Mouse (Mus musculus) right cerebral cortex, postnatal 4 days (tissue): Measurements from ENCODE around the gene Olfr1420.
"Not testable (repeated sequence)": the region's sequence is repeated elsewhere in the genome, so short reads cannot be mapped to it uniquely, and the experiment has no call there.

Experiments
- DNase-seq: peaks from one replicate; pipeline ENCODE4 v3.0.0-alpha.2; 2022

The Olfr1420 gene

DNA sequence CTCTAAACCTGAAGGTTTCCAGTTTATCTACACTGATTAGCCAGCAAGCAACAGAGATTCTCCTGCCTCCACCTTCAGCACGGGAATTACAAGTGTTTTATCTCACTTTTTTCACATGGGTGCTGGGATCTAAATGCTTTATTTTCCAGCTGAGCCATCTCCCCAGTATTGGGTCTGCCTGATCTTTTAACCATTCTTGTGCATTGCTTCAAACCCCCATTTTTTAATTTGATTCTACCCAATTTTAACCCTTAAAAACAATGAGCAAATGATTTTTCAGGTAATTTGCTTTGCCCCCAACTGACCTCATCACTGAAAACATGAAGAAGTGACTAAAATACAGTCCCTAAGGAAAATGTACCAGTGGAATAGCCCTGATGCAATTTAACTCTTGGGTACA, at the start of gene Olfr1420:
TSS of gene Olfr1420 (plus strand) at position 301 of the 400 bp plus-strand sequence.
- no peak for DNase-seq

DNA sequence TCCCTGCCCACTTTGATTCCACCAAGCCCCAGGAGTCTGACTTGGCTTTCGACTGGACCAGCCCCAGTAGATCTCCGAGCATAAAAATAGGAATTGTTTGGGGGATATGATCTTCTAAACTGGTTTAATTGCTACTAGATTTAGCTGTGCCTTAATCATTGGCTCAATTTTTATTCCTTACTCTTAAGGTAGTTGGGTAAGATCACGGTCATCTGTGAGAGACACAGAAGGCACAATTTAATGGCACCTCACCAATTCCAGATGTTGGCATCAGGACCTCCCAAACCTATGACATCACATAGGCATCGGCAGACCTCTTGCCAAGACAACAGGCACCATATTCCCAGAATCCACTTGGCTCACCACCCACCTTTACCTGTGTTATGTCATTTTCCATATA, 47.2 kb upstream of the Olfr1420 start, which contains the start of gene Olfr1417:
TSS of gene Olfr1417 (minus strand) at position 101 of the 400 bp plus-strand sequence.
- DNase-seq = no peak

DNA sequence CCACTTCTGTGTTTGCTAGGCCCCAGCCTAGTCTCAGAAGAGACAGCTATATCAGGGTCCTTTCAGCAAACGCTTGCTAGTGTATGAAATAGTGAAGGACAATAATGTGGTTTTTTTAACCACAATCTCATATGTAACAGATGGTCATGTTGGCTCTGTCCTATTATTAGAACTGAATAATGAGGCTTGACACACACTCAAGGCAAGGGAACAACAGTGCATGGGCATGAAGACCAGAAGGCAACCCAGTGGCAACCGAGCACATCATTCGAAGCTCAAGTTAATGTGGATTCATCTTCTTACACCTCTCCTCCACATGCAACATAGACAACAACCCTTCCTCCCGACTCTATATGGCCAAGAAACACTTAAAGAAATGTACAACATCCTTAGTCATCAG, 40.0 kb upstream of the Olfr1420 start:
- no peak for DNase-seq

- no peak for DNase-seq
Observed at GRCm38 (mm10) chr19:11852652-11853051, 33.7 kb upstream of the Olfr1420 start.

DNA sequence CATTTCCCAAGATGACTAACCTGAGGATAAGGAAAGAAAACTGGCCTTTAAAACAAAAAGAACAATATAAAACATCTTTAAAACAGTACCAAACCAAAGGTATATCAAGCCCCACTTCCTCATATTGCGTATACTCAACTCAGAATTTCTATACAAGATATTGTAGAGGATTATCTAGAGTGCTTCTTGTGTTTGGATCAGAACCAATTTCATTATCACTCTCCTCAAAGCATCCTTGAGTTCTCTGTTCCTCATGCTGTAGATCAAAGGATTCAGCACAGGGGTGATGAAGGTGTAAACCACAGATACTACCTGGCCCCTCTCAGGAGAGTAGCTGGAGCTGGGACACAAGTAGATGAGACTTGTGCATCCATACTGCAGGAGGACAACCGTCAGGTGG, 31.5 kb upstream of the Olfr1420 start:
- DNase-seq = no peak

DNA sequence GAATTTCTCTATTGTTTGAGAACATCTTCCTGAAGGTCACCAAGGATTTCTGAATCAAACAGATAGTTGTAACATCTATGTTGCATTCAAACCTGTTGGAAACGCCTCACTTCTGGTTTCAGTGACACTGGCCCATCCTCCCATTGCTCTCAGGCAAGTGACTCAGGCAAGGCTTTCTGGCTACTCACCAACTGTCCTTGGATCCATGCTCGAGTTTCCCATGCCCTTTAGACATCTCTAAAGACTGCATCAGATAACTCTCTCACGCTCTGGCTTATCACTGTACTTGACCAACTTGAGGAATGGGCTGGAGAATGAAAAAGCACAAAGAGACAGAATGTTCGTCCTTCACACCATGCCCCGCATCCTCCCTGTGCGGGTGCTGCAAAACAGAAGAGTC, 29.9 kb upstream of the Olfr1420 start:
- DNase-seq = no peak

DNA sequence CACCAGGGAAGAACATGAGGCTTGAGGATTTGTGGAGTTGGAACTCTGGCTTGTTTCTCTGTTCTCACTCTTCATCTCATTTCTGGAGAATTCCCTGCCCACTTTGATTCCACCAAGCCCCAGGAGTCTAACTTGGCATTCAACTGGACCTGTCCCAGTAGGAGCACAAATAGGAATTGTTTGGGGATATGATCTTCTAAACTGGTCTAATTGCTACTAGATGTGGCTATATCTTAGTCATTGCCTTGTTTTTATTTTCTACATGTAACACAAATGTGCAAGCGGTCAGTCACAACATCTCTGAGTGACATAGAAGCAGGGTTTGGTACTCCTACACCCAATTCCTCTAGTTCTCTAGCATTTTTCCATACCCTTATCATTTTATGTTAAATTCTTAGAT, 25.4 kb upstream of the Olfr1420 start, which contains the start of gene Olfr1418:
TSS of gene Olfr1418 (minus strand) at position 101 of the 400 bp plus-strand sequence.
- no peak for DNase-seq

DNA sequence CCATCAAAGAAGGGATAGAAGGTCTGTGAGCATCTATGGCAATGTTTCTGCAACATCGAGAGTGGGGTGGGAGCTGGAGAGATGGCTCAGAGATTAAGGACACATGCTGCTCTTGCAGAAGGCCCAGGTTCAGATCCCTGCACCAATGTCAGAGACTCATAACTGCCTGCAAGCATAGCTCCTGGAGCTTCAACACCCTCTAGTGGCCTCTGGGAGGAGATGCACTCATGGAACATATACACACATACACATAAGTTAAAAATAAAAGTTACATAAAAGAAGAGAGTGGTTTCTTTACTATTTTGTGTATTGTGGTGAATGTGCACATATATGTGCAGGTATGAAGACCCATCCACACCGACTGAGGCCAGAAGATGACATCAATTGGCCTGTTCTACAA, 18.5 kb upstream of the Olfr1420 start:
- no peak for DNase-seq

DNA sequence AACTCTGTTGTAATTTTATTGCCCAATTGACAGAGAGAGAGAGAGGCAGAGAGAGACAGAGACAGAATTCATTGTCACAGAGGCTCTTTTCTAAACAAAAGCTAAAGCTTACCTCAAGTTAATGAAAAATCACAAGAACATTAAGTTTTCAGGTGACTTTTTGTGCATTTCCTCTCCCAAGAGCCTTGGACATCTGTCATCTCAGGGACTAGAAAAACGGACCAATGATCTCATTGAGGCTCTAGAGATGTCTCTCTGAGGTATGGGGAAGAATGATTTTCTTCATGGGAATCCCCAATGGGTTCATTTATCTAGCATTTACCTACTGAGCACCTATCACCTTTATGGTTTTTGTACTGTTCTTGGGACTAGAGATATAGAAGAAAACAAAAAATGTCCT, 11.4 kb upstream of the Olfr1420 start, which contains the start of gene Olfr1419:
TSS of gene Olfr1419 (minus strand) at position 101 of the 400 bp plus-strand sequence.
- DNase-seq = no peak

- not testable (repeated sequence) for DNase-seq
Observed at GRCm38 (mm10) chr19:11878404-11878803, 8.0 kb upstream of the Olfr1420 start.

DNA sequence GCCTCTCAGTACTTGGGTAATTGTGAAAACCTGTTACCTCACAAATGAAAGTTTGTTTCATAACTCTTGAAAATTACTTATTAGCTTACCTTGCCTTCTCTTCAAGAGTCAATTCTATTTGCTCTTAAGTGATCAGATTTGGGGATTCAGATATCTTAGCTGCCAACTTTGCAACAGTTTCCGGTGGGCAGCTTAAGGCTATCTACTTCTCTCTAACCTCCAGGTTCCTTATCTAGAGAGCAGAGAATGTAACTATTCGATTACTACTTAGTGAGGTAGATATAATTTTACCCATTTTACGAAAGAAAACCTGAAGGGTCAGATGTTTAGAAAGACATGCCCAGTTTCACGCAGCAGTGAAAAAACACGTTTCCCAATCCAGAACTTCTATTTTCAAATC, 24.7 kb downstream of the Olfr1420 start:
- no peak for DNase-seq

DNA sequence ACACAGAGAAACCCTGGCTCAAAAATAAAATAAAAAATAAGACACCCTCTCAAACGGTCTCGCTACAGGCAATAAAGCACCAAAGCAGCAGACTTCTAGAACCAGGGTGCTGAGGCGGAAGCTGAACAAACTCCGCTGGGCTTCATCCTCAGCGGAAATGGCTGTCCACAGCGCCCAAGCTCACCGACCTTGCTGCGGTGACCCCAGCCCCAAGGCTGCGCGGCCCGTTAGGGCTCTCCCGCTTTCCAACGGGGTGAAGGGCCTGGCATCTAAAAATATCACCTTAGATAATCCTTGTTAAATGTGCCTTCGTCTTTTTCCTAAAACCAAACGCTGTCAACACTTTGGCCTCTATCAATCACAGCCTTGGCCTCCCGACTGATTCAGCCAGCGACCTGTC, 25.2 kb downstream of the Olfr1420 start:
- peak; percentile 19 for DNase-seq

DNA sequence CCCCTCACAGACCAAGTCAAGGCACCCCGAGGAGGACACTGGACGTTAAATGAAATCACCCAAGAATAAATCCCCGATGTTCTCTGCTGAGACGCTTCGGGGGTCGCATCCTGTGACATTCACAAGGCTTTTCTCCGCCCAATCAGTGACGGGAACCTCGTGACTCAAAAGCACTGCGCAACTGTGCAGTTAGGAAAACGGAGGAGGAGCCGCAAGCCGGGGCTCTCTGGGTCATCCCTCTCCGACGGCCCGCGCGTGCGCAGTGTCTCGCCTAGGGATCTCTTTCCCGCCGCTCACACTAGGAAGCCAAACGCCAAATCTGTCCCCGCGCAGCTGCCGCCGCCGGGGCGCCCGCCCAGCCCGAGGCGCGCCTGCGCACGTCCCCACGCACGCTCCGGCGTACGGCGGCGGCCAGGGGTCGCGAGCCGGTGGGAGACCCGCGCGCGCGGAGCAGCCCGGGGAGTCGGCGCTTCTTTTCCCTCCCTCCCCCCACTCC, 25.7 kb downstream of the Olfr1420 start, which contains the start of gene Patl1:
TSS of gene Patl1 (plus strand) at position 363 of the 496 bp plus-strand sequence.
- DNase-seq = peak; percentile 99

GRCm38 (mm10) chr19:11912533-11913121, 26.3 kb downstream of the Olfr1420 start:
- peak; percentile 48 for DNase-seq

GRCm38 (mm10) chr19:11915804-11916203, 29.4 kb downstream of the Olfr1420 start:
- DNase-seq = no peak

DNA sequence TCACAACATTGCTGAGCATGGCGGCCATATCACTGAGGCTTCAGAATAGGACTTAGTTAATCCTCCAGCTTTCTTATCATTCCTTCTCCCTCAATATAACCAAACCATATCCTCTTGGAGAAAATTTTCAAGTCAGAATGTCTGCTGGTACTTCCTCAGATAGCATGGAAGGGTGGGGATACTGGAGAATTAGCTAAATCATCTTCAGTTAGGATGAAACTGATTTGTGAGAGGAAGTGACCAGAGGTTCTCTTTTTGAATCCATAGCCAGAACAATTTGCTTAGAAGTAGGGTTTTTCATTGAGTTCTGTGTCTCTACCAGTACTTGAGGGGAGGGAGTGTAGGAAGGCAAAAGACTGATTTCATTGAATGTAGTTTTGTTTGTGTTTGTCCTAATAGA, 35.7 kb downstream of the Olfr1420 start:
- no peak for DNase-seq

DNA sequence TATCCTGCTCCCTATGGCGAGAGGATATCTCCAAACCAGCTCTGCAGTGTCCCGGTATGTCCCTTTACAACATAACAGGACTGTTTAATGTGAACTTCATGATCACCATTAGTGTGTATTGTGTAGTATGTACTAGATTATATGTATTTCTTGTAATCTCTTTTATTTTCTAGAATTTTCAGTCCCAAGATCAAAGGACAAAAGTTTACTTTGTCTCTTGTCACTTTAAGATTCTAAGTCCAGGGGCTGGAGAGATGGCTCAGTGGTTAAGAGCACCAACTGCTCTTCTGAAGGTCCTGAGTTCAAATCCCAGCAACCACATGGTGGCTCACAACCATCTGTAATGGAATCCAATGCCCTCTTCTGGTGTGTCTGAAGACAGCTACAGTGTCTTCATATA, 36.1 kb downstream of the Olfr1420 start:
- DNase-seq = not testable (repeated sequence)

GRCm38 (mm10) chr19:11926380-11926779, 40.0 kb downstream of the Olfr1420 start:
- no peak for DNase-seq

DNA sequence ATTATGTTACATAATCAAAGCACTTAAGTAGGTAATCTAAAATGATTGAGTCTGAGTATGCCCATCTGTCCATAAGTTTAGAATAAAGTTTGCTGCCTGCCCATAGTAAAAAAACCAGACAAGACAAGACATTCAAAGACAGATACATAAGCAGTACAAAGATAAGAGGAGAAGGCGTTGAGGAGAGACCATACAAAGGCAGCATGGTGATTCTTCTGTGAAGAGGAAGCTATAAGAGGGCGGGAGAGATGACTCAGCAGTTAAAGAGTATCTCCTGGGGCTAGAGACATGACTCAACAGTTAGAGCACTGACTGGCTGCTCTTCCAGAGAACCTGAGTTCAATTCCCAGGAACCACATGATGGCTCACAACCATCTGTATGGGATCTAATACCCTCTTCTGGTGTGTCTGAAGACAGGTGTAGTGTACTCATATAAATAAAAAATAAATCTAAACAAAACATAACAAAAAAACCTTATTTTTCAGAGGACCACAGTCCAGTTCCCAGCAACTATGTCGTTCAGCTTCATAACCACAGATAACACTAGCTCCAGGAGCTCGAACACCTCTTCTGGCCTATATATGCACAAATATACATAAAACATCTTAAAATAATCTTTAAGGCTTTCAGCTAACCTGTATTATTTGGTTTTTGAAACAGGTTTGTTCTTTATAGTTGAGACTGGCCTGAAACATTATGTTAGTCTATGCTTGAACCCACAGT, 41.8 kb downstream of the Olfr1420 start:
- DNase-seq = no peak

DNA sequence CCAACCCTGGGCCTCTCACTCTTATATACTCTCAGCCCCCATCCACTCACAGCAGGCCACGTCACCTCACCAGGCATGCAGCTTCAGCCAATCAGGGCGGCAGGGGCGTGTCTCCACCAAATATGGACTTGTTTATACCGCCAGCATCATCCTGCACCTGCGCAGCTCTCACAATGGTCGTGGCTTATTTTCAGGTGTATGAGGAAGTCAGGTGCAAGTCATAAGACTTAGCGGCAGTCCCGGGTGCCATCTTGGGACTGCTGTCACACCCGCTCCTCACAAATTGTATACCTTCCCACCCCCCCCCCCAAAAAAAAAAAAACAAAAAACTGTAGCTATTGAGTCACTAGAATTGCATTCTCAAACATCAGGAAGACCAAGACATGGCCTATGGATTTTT, 60.1 kb downstream of the Olfr1420 start:
- DNase-seq = not testable (repeated sequence)
